Mouse (Mus musculus) spleen, adult 2 months (tissue): ENCODE measurements around the gene Nme7. TPM values are rescaled to one million over a fixed set of nuclear protein-coding genes. Genes with fewer than 3 reads are reported as not detected.

ENCODE experiments used
- DNase-seq, 2 experiments: peaks; one replicate each; pipeline versions ENCODE4 v3.0.0 to v3.0.0-alpha.2; 2012 to 2021; ENCODE audit warnings: low spot score in 2 of 2, low read depth in 1 of 2
- H3K27ac ChIP-seq: fragments of 200-500 bp; 2 replicates; pipeline ENCODE4 v1.5.1; 2012; ENCODE audit warnings: low read length, inconsistent platforms; ENCODE audit not compliant: insufficient read depth
- H3K27me3 ChIP-seq: fragments of 200-500 bp; 2 replicates; pipeline ENCODE4 v1.6.1; 2012; ENCODE audit warnings: mild to moderate bottlenecking, moderate library complexity, low read length, inconsistent platforms; ENCODE audit not compliant: control insufficient read depth, insufficient read depth
- H3K36me3 ChIP-seq: fragments of 200-500 bp; 2 replicates; pipeline ENCODE4 v1.6.1; 2012; ENCODE audit warnings: mild to moderate bottlenecking, low read length, inconsistent platforms; ENCODE audit not compliant: control insufficient read depth, insufficient read depth
- H3K4me1 ChIP-seq: fragments of 200-500 bp; 2 replicates; pipeline ENCODE4 v1.6.1; 2011; ENCODE audit warnings: inconsistent platforms; ENCODE audit not compliant: control insufficient read depth, insufficient read depth, insufficient read length
- H3K4me3 ChIP-seq: fragments of 200-500 bp; 2 replicates; pipeline ENCODE4 v1.5.1; 2011; ENCODE audit warnings: mild to moderate bottlenecking, inconsistent platforms; ENCODE audit not compliant: insufficient read depth, insufficient read length; ENCODE audit errors: extremely low read depth
- CTCF ChIP-seq: fragments of 200-500 bp; IDR thresholded peaks from 2 replicates; pipeline ENCODE4 v1.5.1; 2011; ENCODE audit warnings: mild to moderate bottlenecking, inconsistent platforms; ENCODE audit not compliant: insufficient read depth, insufficient read length, insufficient replicate concordance; ENCODE audit errors: extremely low read depth
- POLR2A ChIP-seq: fragments of 200-500 bp; IDR thresholded peaks from 2 replicates; pipeline ENCODE4 v1.6.1; 2011; ENCODE audit warnings: low read depth, low read length, inconsistent platforms
- WGBS: fragments of 180-500 bp; shearing (Covaris S2); methylation state at CpG from one replicate; pipeline ENCODE4 v1.1.7; 2018; 5-methylcytosine and 5-hydroxymethylcytosine counted together
- polyA plus RNA-seq: library from polyadenylated mRNA; depleted of rRNA; stranded (reverse); fragments of >200 nt; gene quantifications from 2 replicates; pipeline ENCODE4 v1.2.3, GENCODE M21; 2012

Nme7 gene
- polyA plus RNA-seq, 1 experiment, result 3.8 TPM

DNA sequence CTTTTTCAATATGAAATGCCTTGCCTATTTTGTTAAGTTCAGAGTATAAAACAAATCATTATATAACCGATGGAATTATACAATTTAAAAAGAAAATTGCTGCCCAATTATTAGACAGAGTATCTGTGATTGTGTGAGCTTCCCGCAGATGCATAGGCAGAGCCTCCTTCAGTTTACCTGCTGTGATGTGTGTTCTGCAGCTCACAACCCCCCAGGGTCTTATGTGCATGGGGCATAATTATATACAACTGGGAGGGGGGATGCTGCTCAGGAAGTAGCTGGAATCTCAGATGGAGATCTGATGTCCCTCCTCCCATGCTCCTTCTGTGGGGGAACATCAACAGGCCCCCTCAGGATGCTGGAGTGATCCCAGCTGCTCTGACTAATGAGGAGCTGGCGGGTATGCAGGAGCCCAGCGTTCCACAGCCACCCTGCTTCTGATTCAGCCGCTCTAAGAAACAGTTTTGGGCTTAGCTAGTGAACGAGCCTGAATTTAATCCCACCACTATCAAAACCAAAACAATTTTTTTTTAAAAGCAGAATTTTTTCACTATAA, 22.8 kb downstream of the Nme7 start:
- 85% methylated on average over 6 of the region's 6 CpGs for WGBS
- TF ChIP-seq CTCF, result no peak
- TF ChIP-seq POLR2A, result no peak

DNA sequence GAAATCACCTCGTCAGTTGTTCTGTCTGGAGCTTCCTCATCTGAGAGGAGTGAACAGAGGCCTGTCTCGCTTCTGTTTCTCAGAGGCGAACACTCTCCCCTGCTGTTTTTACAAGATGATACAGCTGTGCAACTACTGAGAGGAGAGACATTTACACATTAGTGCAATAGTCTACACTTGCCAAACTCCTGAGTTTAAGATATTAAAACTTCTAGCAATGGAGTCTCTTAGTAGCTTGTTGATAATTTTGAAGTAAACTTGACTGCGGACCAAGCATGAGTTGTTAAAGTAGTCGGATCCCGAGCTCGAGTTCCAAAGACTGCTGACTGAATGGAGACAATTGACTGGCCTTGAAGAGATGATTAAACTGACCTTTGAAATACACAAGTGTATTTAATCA, 23.8 kb downstream of the Nme7 start:
- DNase-seq, result no peak
- Histone ChIP-seq H3K36me3 (no peaks in the 10 kb centered on the region), H3K27ac (no peak overlapping the region), H3K27me3 (no peaks in the 10 kb centered on the region), H3K4me3 (no peak overlapping the region), H3K4me1 (no peaks in the 10 kb centered on the region)
- WGBS, result 75% methylated on average over 7 of the region's 7 CpGs
- no peak for TF ChIP-seq POLR2A
- TF ChIP-seq CTCF, result no peak

More for the DNA sequence above, 22.8 kb downstream of the Nme7 start:
- no peak for DNase-seq
- H3K36me3 ChIP-seq, result no peaks in the 10 kb centered on the region
- H3K4me1 ChIP-seq, result no peaks in the 10 kb centered on the region
- no peak overlapping the region for H3K4me3 ChIP-seq
- H3K27me3 ChIP-seq, result no peaks in the 10 kb centered on the region
- H3K27ac ChIP-seq, result no peak overlapping the region

- Histone ChIP-seq H3K27me3 (no peaks in the 10 kb centered on the region), H3K4me1 (no peaks in the 10 kb centered on the region), H3K27ac (no peak overlapping the region), H3K4me3 (no peak overlapping the region), H3K36me3 (peaks cover 2% of the 10 kb centered on the region; the same call in 1 of the 2 replicates)
- no peak for DNase-seq
- TF ChIP-seq POLR2A (no peak), CTCF (no peak)
- WGBS, result 74% methylated on average over 11 of the region's 11 CpGs
Observed at GRCm38 (mm10) chr1:164332559-164332958, 28.6 kb downstream of the Nme7 start.

- Histone ChIP-seq H3K36me3 (peaks cover 2% of the 10 kb centered on the region; the same call in 1 of the 2 replicates), H3K27ac (no peak overlapping the region), H3K4me1 (no peaks in the 10 kb centered on the region), H3K27me3 (no peaks in the 10 kb centered on the region), H3K4me3 (no peak overlapping the region)
- TF ChIP-seq POLR2A (no peak), CTCF (no peak)
- DNase-seq, result no peak
- 86% methylated on average over 3 of the region's 3 CpGs for WGBS
Observed at GRCm38 (mm10) chr1:164335435-164335834, 31.5 kb downstream of the Nme7 start.

DNA sequence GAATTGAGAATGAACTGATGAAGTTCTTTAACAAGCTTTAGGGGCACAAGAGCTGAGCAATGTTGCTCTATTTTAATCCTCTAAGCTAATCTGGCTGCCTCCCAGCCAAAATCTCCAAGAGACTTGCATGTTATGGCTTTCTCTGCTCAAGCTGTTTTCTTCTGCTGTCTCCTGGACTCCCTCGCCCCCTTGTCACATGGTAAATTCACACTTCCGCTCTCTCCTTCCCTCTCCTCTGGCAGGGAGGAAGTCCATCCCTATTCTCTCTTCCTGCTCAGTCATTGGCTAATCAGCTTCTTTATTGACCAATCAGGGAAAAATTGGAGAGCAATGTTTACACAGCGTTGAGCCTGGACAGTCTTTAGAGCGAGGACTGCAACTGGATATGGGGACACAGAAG, 31.9 kb downstream of the Nme7 start:
- no peak for DNase-seq
- TF ChIP-seq CTCF (no peak), POLR2A (no peak)
- no peak overlapping the region for H3K27ac ChIP-seq
- H3K4me1 ChIP-seq, result no peaks in the 10 kb centered on the region
- H3K36me3 ChIP-seq, result peaks cover 2% of the 10 kb centered on the region; the same call in 1 of the 2 replicates
- no peak overlapping the region for H3K4me3 ChIP-seq
- no peaks in the 10 kb centered on the region for H3K27me3 ChIP-seq
- WGBS, result 96% methylated on average over 4 of the region's 4 CpGs

GRCm38 (mm10) chr1:164342161-164342560, 38.2 kb downstream of the Nme7 start:
- 92% methylated on average over 3 of the region's 3 CpGs for WGBS

GRCm38 (mm10) chr1:164353443-164353842, 49.5 kb downstream of the Nme7 start:
- TF ChIP-seq CTCF (no peak), POLR2A (no peak)
- no peaks in the 10 kb centered on the region for H3K4me1 ChIP-seq
- H3K4me3 ChIP-seq, result no peak overlapping the region
- H3K27ac ChIP-seq, result no peak overlapping the region
- no peak for DNase-seq
- 96% methylated on average over 3 of the region's 3 CpGs for WGBS
- H3K27me3 ChIP-seq, result no peaks in the 10 kb centered on the region
- H3K36me3 ChIP-seq, result no peaks in the 10 kb centered on the region

More at GRCm38 (mm10) chr1:164342161-164342560, 38.2 kb downstream of the Nme7 start:
- no peaks in the 10 kb centered on the region; the same call in 1 of the 2 replicates for H3K36me3 ChIP-seq
- no peak overlapping the region for H3K27ac ChIP-seq
- H3K4me1 ChIP-seq, result no peaks in the 10 kb centered on the region
- peak; percentile 9; the same call in 1 of the 2 replicates for TF ChIP-seq CTCF
- TF ChIP-seq POLR2A, result no peak
- DNase-seq, result peak; percentile 2 to 21
- no peak overlapping the region for H3K4me3 ChIP-seq
- H3K27me3 ChIP-seq, result no peaks in the 10 kb centered on the region
